Comparison of ENCODE assay signal across 9 mouse cellular contexts in genomic region chr5:111957698-111958097, GRCm38 (mm10).
A peak's percentile ranks its signal among the peaks of the same experiment; 100 is the strongest.
DNase-seq lines count a peak whose midpoint lies in the region; ATAC-seq lines count a peak whose summit lies in the region.
"Had no signal": no experiment of that assay in that cellular context is flagged by ENCODE, and none has a peak within 500 bp of the region (broad histone marks: within the 10 kb centered on the region; RNA-seq: fewer than 3 reads in every experiment).

No protein-coding gene starts in this region.

- no peaks in the 10 kb centered on the region for H3K36me3 ChIP-seq in lung, embryonic 15.5 days
- no peaks in the 10 kb centered on the region for H3K36me3 ChIP-seq in forebrain, embryonic 10.5 days (replicated peaks)
- no peaks in the 10 kb centered on the region for H3K36me3 ChIP-seq in limb, embryonic 13.5 days
- H3K36me3 ChIP-seq in neural tube, embryonic 15.5 days = no peaks in the 10 kb centered on the region
- H3K36me3 ChIP-seq: limb, embryonic 12.5 days had no signal

- H3K4me1 ChIP-seq in lung, embryonic 15.5 days = peaks cover 12% of the 10 kb centered on the region
- peaks cover 23% of the 10 kb centered on the region for H3K4me1 ChIP-seq in forebrain, embryonic 10.5 days
- peaks cover 7% of the 10 kb centered on the region; the same call in 1 of the 2 replicates for H3K4me1 ChIP-seq in limb, embryonic 13.5 days
- peaks cover 14% of the 10 kb centered on the region for H3K4me1 ChIP-seq in neural tube, embryonic 15.5 days
- H3K4me1 ChIP-seq: limb, embryonic 12.5 days had no signal

- WGBS in lung, embryonic 15.5 days = 43% methylated on average over 28 of the region's 28 CpGs
- 77% methylated on average over 28 of the region's 28 CpGs for WGBS in forebrain, embryonic 10.5 days
- 70% methylated on average over 28 of the region's 28 CpGs for WGBS in limb, embryonic 13.5 days
- WGBS in neural tube, embryonic 15.5 days = 20% methylated on average over 28 of the region's 28 CpGs

- no peak overlapping the region for H3K4me3 ChIP-seq in lung, embryonic 15.5 days
- H3K4me3 ChIP-seq in forebrain, embryonic 10.5 days = no peak overlapping the region
- H3K4me3 ChIP-seq in limb, embryonic 13.5 days = no peak overlapping the region
- H3K4me3 ChIP-seq in neural tube, embryonic 15.5 days (replicated peaks) = 0 out of 2 replicates have a peak overlapping the region, but pooled peaks have one; percentile 10
- H3K4me3 ChIP-seq: limb, embryonic 12.5 days had no signal

- no peak for DNase-seq in lung, postnatal 25 days (ENCODE audit: low spot score)
- peak; percentile 24 for DNase-seq in forebrain, embryonic 10.5 days (ENCODE audit: extremely low spot score, low spot score)
- DNase-seq in Muller cell, postnatal 12 days (ENCODE audit: inconsistent ontology term) = no peak
- no peak for DNase-seq in left cerebral cortex, adult 8-10 months (ENCODE audit: low spot score in 2 of 2)
- no peak for DNase-seq in spleen, adult 18-20 months

- H3K9me3 ChIP-seq in lung, embryonic 15.5 days = no peaks in the 10 kb centered on the region
- H3K9me3 ChIP-seq in forebrain, embryonic 10.5 days = no peaks in the 10 kb centered on the region
- no peaks in the 10 kb centered on the region for H3K9me3 ChIP-seq in limb, embryonic 13.5 days
- H3K9me3 ChIP-seq in neural tube, embryonic 15.5 days (replicated peaks) = no peaks in the 10 kb centered on the region
- H3K9me3 ChIP-seq: limb, embryonic 12.5 days had no signal

- H3K27me3 ChIP-seq in lung, embryonic 15.5 days = peaks cover 17% of the 10 kb centered on the region
- H3K27me3 ChIP-seq in forebrain, embryonic 10.5 days (ENCODE audit: poor library complexity, severe bottlenecking) = peaks cover 27% of the 10 kb centered on the region
- peaks cover 48% of the 10 kb centered on the region for H3K27me3 ChIP-seq in limb, embryonic 13.5 days
- H3K27me3 ChIP-seq in neural tube, embryonic 15.5 days (replicated peaks) = peaks cover 16% of the 10 kb centered on the region

- H3K9ac ChIP-seq in lung, embryonic 15.5 days = no peak overlapping the region
- H3K9ac ChIP-seq in limb, embryonic 13.5 days = no peak overlapping the region
- no peak overlapping the region for H3K9ac ChIP-seq in neural tube, embryonic 15.5 days (replicated peaks)
- H3K9ac ChIP-seq: limb, embryonic 12.5 days had no signal

- peak overlapping the region; percentile 30; the same call in 1 of the 2 replicates for H3K4me2 ChIP-seq in lung, embryonic 15.5 days
- H3K4me2 ChIP-seq in limb, embryonic 13.5 days (replicated peaks) = 0 out of 2 replicates have a peak overlapping the region, but pooled peaks have one; percentile 0
- H3K4me2 ChIP-seq in neural tube, embryonic 15.5 days = peak overlapping the region; percentile 46
- H3K4me2 ChIP-seq: limb, embryonic 12.5 days had no signal

- ATAC-seq in lung, embryonic 15.5 days (ENCODE audit: borderline replicate concordance, extremely low read depth, low FRiP score, low TSS enrichment) = no peak
- ATAC-seq in limb, embryonic 13.5 days (ENCODE audit: low FRiP score, low read depth) = no peak
- ATAC-seq in neural tube, embryonic 15.5 days (ENCODE audit: low FRiP score) = peak; percentile 61

- H3K27ac ChIP-seq in lung, embryonic 15.5 days = no peak overlapping the region
- peak overlapping the region; percentile 74 for H3K27ac ChIP-seq in forebrain, embryonic 10.5 days
- H3K27ac ChIP-seq in limb, embryonic 13.5 days = no peak overlapping the region
- H3K27ac ChIP-seq in neural tube, embryonic 15.5 days (replicated peaks) = 0 out of 2 replicates have a peak overlapping the region, but pooled peaks have one; percentile 9
- H3K27ac ChIP-seq: limb, embryonic 12.5 days had no signal

Comparison
In these comparisons a context has a peak if more than half of its experiments do, and no peak if none do; other contexts are left out.
1. H3K27ac ChIP-seq: peak in forebrain, embryonic 10.5 days (single experiment) and neural tube, embryonic 15.5 days (single experiment); none in lung, embryonic 15.5 days (single experiment) and limb, embryonic 13.5 days (single experiment).
2. Peak in every context shown above with its lines, with median percentiles within 50 percentile points of each other: H3K4me2 ChIP-seq.